Mouse (Mus musculus) retina, adult 2 months (tissue): ENCODE measurements around the gene Gm5447.
A peak's percentile ranks its signal among the peaks of the same experiment; 100 is the strongest.

Experiments used
- DNase-seq: peaks from one replicate; pipeline ENCODE4 v3.0.0-alpha.2; 2012; ENCODE audit warnings: low read depth, low spot score

Gene Gm5447

DNA sequence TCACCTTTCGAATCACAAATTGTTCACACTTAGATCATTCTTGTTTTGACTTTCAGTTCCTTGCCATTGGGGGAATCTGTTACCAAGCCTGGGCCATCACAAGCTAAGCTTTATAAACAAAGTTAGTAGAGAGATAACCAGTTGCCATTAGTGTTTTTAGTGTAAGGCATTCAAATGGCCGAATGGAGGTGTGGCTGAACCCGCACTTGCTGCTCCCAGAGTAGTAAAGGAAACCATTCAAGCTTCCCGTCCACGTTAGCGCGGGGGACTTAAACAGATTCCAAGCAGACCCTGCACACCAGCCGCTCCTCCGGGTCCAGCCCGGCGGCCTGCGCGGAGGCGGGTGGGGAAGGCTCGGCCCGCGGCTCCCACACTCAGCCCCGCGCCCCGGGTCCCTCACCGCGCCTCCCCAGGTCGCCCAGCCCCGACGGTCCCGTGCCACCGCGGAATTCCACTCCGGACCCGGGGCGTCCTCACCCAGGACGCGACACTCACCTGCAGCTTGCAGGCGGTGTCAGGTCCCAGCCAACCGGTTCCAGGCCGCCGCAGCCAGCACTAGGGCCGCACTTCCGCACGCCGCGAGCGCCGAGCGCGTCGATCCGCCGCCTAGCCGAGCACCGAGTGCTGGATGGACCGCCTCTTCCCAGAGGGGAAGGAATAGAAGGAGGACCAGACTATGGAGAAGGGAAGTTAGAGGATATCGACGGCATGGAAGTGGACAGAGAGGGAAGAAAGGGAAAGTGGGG, at the start of gene Gm5447, which contains the start of gene Exoc2:
TSS of gene Gm5447 (plus strand) at position 704 of the 746 bp plus-strand sequence.
TSS of gene Exoc2 (minus strand) at position 593 of the 746 bp plus-strand sequence.
- DNase-seq = peak; percentile 56

DNA sequence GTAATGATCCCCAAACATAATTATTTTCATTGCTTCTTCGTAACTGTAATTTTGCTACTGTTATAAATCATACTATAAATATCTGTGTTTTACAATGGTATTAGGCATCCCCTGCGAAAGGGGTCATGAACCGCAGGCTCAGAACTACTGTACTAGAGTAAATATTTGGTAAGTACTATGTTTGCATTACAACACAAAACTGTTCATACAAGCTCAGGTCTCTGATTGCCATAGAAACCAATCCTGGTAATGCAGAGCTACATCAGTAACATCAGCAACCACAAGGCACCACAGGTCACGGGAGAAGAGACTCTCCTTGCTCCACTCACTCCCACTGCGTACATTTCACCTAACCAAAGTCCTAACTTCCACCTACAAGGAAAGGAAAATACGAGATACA, 49.7 kb upstream of the Gm5447 start:
- DNase-seq = no peak

DNA sequence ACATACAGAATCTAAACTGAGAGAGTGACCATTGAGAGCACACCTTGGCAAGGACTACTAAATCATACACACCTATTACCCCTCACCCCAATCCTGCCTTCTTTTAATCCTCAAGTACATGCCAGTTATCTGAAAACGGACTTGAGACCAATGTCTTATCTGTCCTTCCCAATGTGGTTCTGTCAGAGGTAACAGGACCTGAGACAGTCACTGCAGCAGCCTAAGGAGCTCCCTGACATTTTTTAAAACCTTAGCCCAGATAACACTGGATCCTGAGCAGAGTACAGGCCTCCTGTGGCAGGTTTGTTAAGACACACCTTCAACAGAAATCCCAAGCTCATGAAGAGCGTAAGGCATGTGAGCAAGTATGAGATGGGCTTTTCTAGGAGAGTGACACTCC, 44.9 kb upstream of the Gm5447 start:
- DNase-seq = no peak

- DNase-seq = no peak
These were observed 42.4 kb upstream of the Gm5447 start for GRCm38 (mm10) chr13:30931613-30932012.

DNA sequence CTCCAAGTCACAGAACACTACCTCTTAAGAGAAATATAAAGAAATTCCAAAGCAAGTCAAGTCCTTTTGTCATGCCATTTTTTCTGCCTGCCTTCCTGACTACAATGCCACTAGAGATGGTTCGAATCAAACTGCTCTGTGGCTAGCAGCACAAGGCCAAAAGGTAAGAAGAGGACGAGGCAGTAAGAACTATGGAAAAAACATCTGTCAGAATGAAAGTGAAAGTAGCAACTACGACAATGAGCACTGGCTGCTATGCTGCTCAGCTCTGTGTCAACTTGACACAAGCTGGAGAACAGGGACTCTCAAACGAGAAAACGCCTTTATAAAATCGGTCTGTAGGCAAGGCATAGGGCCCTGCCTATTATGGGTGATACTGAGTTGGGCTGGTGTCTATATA, 41.0 kb upstream of the Gm5447 start:
- DNase-seq = no peak

- no peak for DNase-seq
These were observed 28.2 kb upstream of the Gm5447 start for GRCm38 (mm10) chr13:30945788-30946187.

DNA sequence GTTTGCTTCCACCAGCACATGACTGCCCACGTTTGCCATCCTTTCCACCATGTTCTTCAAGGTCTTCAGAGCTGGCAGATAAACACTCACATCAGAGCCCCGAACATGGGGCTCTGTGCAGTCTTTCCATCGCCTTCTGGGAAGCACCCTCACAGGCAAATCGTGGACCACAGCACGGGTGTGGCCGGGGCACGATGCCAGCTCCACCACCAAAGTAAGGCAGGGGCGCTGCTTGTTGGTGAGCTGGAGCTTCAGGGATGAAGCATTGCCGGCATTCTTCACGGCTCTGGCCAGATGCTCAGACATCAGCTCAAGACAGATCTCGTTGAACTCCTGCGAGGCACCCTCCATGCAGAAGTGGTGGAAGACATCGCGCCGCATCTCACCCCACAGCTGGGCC, 26.9 kb upstream of the Gm5447 start:
- no peak for DNase-seq

DNA sequence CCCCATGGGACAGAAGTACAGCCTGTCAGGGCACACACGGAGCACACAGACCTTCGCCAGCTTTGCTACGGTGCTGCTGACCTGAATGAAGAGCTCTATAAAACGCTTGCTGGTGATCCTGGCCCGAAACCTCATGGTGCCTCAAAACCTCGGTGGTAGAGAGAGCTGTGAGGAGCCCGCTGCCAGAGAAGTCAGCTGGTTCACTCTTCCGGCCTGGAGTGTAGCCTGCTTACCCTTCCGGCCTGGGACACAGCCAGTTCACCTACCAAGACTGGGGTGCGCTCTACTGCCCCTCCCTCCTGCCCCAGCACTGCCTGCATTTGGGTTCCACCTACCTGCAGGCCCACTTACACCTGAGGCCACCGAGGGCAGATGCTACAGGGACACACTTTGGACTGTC, 26.5 kb upstream of the Gm5447 start, which contains the start of gene Hus1b:
TSS of gene Hus1b (minus strand) at position 220 of the 400 bp plus-strand sequence.
- DNase-seq = no peak

GRCm38 (mm10) chr13:30949181-30949580, 24.8 kb upstream of the Gm5447 start:
- DNase-seq = no peak

DNA sequence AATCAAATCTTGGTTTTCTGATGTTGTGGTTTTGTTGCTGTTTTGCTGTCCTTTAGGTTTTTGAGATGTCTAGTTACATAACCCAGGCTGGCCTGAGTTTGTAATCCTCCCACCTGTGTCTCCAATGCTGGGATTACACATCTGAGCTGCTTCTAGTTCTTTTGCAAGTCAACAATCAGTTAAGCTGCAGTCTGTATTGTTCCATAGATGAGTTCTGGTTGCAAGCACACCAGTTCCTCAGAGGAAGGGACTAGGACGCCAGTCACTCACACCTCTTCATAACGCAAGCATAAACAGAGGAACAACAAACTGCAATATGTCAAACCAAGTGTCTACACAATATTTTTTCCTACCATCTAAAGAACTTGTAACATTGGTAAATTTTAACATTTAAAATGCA, 22.0 kb upstream of the Gm5447 start:
- DNase-seq = no peak

DNA sequence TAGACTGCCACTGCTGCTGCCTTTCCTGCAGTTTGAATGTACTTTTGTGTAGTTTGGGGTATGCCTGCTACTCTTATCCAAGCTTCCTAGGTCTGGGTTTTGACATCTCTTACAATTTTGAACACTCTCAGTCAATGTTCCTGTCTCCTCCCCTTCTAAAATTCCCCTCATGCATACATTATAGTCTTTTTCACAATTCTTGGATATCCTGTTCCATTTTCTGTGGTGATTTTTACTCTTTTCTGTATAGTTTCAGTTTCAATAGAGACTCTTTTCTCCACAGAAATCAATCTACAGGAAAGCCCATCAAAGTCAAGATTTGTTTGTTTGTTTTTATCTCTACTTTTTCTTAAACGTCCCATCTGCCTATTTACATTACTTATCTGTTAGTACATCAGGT, 20.4 kb upstream of the Gm5447 start:
- no peak for DNase-seq

DNA sequence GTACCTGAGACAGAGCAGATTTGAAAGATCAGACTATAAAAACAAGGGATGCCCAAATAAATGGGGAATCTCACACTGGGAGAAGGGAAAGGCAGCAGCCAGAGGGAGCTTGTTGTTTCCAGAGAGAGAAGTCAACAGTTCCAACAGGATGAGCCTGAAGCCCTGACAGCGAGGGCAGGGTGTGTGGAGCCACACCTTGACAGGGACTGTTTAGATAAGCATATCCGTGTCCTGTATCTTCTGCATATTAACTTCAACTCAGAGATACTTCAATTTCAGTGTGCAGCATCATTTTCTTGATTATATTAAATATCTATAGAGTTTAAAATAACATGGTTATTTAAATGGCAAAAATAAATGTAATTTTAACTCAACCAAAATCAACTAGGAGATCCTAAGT, 13.3 kb upstream of the Gm5447 start:
- no peak for DNase-seq

DNA sequence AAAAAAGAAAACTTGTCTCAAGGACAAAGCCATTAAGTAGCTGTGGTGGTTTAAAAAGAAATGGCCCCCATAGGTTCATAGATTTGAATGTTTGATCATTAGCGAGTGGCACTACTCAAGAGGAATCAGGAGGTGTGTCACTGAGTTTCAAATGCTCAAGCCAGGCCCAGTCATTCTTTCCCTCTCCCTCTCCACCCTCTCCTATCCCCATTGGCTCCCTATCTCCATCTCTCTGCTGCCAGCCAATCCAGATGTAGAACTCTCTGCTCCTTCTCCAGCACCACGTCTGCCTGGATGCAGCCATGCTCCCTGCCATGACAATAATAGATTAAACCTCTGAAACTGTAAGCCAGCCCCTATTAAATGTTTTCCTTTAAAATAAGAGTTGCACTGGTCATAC, 12.1 kb upstream of the Gm5447 start:
- no peak for DNase-seq

DNA sequence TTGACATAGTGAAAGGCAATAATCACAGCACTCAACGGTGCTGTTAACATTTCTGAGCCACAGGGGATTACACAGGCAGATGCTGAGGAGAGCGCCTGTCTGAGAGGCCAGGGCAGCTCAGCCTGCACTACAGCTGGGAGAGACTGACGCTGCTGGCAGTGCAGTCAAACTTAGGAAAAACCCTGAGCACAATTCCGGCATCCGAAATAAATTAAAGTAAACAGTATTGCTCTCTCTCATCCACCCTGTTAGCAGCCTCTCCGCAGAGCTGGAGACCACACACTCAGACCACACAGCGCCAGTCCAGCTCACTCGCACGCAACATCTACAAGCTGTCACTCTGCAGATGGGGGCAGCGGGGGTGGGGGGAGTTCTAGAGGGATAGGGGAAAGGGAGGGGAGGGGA, 7.5 kb upstream of the Gm5447 start:
- DNase-seq = no peak

DNA sequence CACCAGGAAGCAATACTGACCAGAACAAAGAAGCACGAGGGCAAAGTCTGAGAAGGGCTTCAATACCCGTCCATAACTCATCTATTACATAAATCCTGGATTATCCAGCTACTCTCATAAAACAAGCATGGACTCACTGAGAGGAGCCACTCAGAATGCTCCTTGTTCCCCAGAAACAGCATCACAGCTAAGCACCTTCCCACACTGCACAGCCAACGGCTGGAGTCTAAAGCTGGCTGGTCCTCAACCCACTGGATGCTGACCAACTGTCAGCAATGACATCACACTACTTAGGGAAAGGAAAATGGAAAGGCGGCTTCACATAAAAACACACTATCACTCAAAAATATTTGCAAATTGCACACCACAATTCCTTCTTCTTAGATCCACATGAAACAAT, 5.7 kb upstream of the Gm5447 start:
- no peak for DNase-seq

DNA sequence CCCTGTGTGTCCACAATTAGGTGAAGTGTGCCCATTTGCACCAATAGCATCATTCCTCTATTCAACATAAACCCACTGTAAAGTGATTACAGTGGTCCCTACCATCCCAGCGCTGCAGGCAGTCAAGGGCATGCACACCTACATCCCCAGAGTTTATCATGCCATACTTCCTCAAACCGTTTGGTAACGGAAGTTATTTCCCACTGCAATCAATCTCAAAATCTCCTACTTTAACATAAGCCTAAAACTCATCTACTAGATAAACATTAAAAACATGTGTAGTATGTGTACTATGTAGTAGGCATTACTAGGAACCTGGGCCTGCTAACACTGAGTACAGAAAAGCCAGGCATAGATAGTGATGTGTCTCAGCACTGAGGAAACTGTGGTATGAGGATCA, 3.0 kb upstream of the Gm5447 start:
- no peak for DNase-seq

GRCm38 (mm10) chr13:30972102-30972501, 1.9 kb upstream of the Gm5447 start:
- DNase-seq = no peak

- DNase-seq = no peak
These were observed 235 bp downstream of the Gm5447 start for GRCm38 (mm10) chr13:30974247-30974630.

DNA sequence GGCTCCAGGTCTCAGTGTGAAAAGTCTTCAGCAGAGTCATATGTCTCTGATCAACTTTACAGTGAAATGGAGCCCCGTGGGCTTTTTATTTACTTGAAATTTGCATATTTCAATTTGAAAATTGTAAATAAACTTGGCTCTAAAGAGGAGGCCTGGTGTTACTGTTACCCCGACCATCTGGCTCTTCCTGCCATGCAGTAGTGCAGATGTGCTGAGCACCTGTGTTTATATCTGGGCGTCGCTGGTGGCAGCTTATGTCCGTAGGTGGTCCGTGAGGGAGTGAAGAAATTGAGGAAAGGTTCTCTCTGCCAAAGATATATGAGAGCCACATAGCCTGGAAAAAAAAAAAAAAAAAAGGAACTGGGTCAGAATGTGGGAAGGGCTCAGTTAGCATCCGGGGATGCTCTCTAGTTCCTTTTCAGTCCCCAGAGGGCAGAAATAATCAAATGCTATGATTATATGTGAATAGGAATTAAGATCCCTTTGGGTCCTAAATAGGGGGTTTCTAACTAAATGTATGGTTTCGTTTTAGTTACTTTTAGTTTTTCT, 2.6 kb downstream of the Gm5447 start:
- no peak for DNase-seq

GRCm38 (mm10) chr13:30978224-30978623, 4.2 kb downstream of the Gm5447 start:
- DNase-seq = no peak

DNA sequence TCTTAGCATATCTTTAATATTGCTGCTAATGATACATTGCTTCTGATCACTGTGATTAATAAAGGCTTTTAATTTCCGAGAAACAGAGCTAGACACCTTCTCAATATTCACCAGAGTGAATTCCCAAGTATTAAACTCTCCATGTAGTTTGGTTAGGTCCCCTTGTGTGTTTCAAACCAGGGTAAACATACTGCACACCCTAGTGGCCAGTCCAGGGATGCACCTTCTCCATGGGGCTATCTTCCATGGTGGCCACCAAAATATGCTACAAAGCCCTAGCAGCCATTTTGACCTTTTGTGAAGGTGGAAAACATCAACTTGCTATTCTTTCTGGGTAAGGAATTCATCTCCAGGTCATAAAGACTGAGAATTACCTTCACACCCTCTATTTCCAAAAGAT, 7.7 kb downstream of the Gm5447 start:
- DNase-seq = no peak

- DNase-seq = no peak
These were observed 11.2 kb downstream of the Gm5447 start for GRCm38 (mm10) chr13:30985275-30985597.

DNA sequence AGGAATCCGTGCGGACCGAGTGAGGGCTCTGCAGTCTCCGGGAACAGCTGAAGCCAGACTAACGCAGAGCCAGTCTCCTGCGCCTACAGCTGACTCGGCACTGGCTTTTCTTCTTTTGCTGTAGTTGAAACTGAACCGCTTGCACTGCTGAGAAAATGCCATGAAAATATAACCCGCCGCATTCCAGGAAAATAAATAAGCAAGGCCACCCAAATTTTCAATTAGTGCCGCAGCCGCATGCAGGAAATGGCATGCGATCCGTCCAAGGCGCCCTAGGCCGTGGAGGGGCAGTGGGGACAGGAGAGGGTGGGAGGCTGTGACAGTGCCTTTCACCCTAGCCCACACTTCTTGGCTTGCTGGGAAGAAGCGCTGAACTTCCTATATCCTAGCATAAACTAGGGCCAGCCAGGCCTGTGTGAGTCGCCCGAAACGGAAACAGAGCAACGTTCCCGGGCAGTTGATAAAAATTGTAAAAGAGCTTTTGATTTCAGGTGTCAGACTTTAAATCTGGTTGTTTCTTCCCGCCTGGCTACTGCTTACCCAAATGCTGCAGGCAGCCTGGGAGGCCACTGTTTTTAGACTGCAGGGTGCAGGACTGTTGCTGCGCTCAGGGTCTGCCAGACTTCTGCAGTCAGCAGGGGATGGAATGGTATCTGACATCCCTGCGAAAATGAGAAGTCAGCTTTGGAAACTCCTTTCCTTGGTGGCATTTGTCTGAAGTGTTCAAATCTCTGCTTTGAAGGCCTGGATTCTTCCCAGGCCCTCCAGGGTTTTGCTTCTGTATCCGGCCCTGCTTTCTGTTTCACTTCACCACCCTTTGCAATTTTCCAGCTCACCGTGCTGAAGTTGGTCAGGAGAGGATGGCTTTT, 11.8 kb downstream of the Gm5447 start:
- DNase-seq = no peak
